Mouse (Mus musculus) hindbrain, embryonic 11.5 days (tissue): Measurements from ENCODE around the gene 4930447C04Rik. TPM values are rescaled to one million over a fixed set of nuclear protein-coding genes. Genes with fewer than 3 reads are reported as not detected.

ENCODE experiments used
- ATAC-seq: fragments of 200-750 bp; cut with Nextera tagmentation; 2 replicates; pipeline ENCODE4 v1.8.0; 2017; ENCODE audit warnings: mild to moderate bottlenecking, moderate TSS enrichment, moderate library complexity; ENCODE audit not compliant: low FRiP score
- DNase-seq: peaks from one replicate; pipeline ENCODE4 v3.0.0-alpha.2; 2015; ENCODE audit warnings: low spot score
- H3K27ac ChIP-seq: fragments of 300-500 bp; sonication (generic); 2 replicates; pipeline ENCODE4 v1.5.1; 2014; ENCODE audit warnings: mild to moderate bottlenecking, low read depth, low read length
- H3K27me3 ChIP-seq: fragments of 300-500 bp; sonication (generic); 2 replicates; pipeline ENCODE4 v1.6.1; 2014; ENCODE audit warnings: mild to moderate bottlenecking, low read length, moderate library complexity, mixed read lengths; ENCODE audit not compliant: control insufficient read depth, insufficient read depth
- H3K36me3 ChIP-seq: fragments of 300-500 bp; sonication (generic); 2 replicates; pipeline ENCODE4 v1.6.1; 2014; ENCODE audit warnings: mild to moderate bottlenecking, low read length, moderate library complexity, mixed read lengths; ENCODE audit not compliant: control insufficient read depth, insufficient read depth
- H3K4me1 ChIP-seq: fragments of 300-500 bp; sonication (generic); replicated peaks from 2 replicates; pipeline ENCODE4 v1.6.1; 2014; ENCODE audit warnings: low read length, mixed read lengths; ENCODE audit not compliant: control insufficient read depth, insufficient read depth
- H3K4me2 ChIP-seq: fragments of 300-500 bp; sonication (generic); replicated peaks from 2 replicates; pipeline ENCODE4 v1.6.1; 2014; ENCODE audit warnings: mild to moderate bottlenecking, low read depth, low read length
- H3K4me3 ChIP-seq: fragments of 300-500 bp; sonication (generic); 2 replicates; pipeline ENCODE4 v1.5.1; 2014; ENCODE audit warnings: low read depth, low read length
- H3K9ac ChIP-seq: fragments of 300-500 bp; sonication (generic); 2 replicates; pipeline ENCODE4 v1.6.1; 2014; ENCODE audit warnings: low read depth, low read length
- H3K9me3 ChIP-seq: fragments of 300-500 bp; sonication (generic); 2 replicates; pipeline ENCODE4 v1.6.1; 2016; ENCODE audit warnings: low read length; ENCODE audit not compliant: control insufficient read depth
- WGBS: fragments of 180-500 bp; shearing (Covaris S2); extraction: QIAGEN DNeasy Blood & Tissue Kit; methylation state at CpG from one replicate; pipeline ENCODE4 v1.1.7; 2014; 5-methylcytosine and 5-hydroxymethylcytosine counted together
- polyA plus RNA-seq: library from polyadenylated mRNA; unstranded; fragments of >200 nt; fragmentation: Nextera tagmentation; extraction: Ambion mirVana; gene quantifications from 2 replicates; pipeline ENCODE4 v1.2.1, GENCODE M21; 2014

Gene 4930447C04Rik
- polyA plus RNA-seq, 1 experiment from 2014 or later = 2.1 TPM

DNA sequence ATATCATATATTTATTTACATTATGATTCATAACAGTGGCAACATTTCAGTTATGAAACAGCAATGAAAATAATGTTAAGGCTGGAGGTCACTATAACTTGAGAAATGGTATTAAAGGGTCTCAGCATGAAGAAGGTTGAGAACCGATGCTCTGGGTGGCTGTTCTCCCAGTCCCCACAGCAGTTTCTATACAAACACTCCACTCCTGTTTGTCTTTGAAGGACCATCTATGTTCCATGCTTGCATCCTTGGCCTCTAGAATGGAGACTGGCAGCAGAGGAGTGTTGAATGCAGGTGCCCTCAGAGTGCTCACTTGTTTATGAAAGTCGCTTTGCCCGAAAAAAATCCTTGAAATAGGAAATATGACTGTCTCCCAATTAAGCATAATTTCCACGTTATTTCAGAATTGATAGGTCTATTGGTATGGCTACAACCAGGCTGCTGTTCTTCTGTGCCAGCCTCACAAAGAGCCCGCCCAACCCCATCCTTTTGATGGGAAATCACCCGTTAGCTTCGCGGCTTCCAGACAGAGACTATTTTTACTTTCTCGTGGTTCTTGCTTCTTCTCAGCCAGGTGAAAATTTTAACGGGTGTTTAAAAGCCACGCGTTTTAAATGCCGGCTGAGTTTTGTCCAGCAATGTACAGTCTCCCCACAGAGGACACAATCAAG lies 87.0 kb downstream of the 4930447C04Rik start:
- H3K9me3 ChIP-seq = no peaks in the 10 kb centered on the region
- WGBS = 31% methylated on average over 13 of the region's 13 CpGs
- no peaks in the 10 kb centered on the region; the same call in 1 of the 2 replicates for H3K4me1 ChIP-seq
- no peak overlapping the region for H3K4me3 ChIP-seq
- ATAC-seq = no peak
- no peak overlapping the region for H3K9ac ChIP-seq
- DNase-seq = peak; percentile 37
- H3K4me2 ChIP-seq = no peak overlapping the region
- no peaks in the 10 kb centered on the region for H3K36me3 ChIP-seq
- no peak overlapping the region for H3K27ac ChIP-seq
- H3K27me3 ChIP-seq = peaks cover 85% of the 10 kb centered on the region

DNA sequence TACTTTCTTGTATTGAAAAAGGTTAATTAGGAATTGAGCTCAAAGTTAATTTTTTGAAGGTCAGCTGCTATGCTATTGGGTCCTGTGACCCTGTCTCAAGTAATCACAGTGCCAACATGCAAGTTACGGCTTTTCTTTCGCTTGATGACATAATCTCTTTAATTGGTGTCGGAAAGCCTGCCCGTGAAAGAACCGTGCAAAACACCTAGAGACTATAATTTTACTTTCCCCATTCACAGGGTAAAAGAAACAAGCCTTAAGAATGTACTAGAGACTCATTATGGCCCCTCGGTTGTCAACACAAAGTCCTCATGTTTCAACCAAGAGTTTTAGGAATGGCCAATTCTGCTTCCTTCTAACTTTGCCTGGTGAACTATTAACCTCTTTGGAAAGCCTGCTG lies 88.3 kb downstream of the 4930447C04Rik start:
- H3K9me3 ChIP-seq = no peaks in the 10 kb centered on the region
- H3K9ac ChIP-seq = no peak overlapping the region
- H3K4me3 ChIP-seq = no peak overlapping the region
- H3K27ac ChIP-seq = no peak overlapping the region
- no peaks in the 10 kb centered on the region; the same call in 1 of the 2 replicates for H3K4me1 ChIP-seq
- H3K27me3 ChIP-seq = peaks cover 89% of the 10 kb centered on the region
- H3K36me3 ChIP-seq = no peaks in the 10 kb centered on the region
- H3K4me2 ChIP-seq = no peak overlapping the region
- 47% methylated on average over 6 of the region's 6 CpGs for WGBS
- DNase-seq = no peak
- ATAC-seq = no peak

DNA sequence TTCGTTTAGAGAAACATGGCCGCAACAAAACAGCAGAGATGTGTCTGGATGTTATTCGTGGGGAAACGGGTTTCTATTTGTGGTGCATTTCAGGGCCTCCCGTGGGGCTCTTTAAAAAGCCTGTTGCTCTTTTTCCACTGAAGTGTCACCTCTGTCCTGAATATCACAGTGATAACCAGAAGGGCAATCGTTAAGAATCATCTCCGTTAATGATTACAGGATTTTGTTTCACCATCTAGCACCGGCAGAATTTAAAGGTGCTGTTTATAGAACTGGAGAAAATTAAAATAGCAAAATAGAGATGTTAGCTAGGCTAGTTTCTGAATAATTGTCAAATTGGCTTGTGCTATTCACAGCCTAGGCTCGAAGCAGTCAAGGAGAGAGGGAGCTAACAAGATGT lies 90.4 kb downstream of the 4930447C04Rik start:
- H3K9ac ChIP-seq = no peak overlapping the region
- no peaks in the 10 kb centered on the region for H3K36me3 ChIP-seq
- WGBS = 72% methylated on average over 9 of the region's 9 CpGs
- ATAC-seq = no peak
- DNase-seq = no peak
- no peak overlapping the region for H3K27ac ChIP-seq
- H3K4me1 ChIP-seq = no peaks in the 10 kb centered on the region; the same call in 1 of the 2 replicates
- no peak overlapping the region for H3K4me3 ChIP-seq
- no peak overlapping the region for H3K4me2 ChIP-seq
- peaks cover 84% of the 10 kb centered on the region for H3K27me3 ChIP-seq
- no peaks in the 10 kb centered on the region for H3K9me3 ChIP-seq

DNA sequence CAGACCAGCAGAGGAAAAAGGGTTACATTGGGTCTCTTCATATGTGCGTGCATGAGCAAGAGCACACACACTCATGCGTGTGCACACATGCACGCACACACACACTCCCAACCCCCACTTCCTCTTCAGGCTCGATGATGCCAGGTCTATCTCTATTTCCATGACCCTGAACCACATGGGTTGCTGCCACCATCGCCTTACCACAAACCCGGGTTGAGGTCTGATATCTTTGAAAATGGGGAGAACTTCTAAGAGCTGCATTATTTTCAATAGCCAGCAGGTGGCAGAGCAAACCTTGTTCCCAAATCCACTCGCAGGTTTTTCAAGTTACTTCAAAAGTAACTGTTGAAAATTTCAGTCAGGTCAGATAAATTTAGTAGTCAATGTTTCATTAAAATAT lies 92.8 kb downstream of the 4930447C04Rik start:
- no peak for ATAC-seq
- no peak overlapping the region for H3K9ac ChIP-seq
- peak; percentile 76 for DNase-seq
- no peak overlapping the region for H3K4me2 ChIP-seq
- H3K27me3 ChIP-seq = peaks cover 61% of the 10 kb centered on the region
- WGBS = 26% methylated on average over 7 of the region's 7 CpGs
- no peaks in the 10 kb centered on the region for H3K36me3 ChIP-seq
- no peak overlapping the region for H3K4me3 ChIP-seq
- H3K4me1 ChIP-seq = no peaks in the 10 kb centered on the region
- H3K9me3 ChIP-seq = no peaks in the 10 kb centered on the region
- H3K27ac ChIP-seq = no peak overlapping the region

DNA sequence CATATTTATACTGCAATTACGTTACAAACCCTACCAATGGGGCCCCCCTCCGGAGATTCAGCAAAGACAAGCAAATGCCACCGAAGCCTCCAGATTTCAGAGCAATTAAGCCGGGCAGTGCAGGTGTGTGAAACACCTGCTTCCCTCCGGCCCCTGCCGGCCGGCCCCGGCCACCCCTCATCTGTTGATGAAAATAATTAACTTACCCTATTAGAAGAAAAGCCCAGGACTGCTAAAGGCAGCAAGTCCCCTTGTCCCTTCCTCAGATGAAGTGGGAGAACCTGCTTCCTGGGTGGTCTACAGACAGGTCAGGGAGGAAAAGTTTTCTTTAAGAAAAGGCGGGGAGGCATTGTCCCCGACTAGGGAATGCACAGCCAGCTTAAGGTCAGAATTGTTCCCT lies 94.6 kb downstream of the 4930447C04Rik start:
- WGBS = 32% methylated on average over 10 of the region's 10 CpGs
- Histone ChIP-seq H3K4me3 (no peak overlapping the region), H3K27me3 (peaks cover 50% of the 10 kb centered on the region), H3K9me3 (no peaks in the 10 kb centered on the region), H3K4me1 (no peaks in the 10 kb centered on the region), H3K4me2 (no peak overlapping the region), H3K36me3 (no peaks in the 10 kb centered on the region), H3K9ac (no peak overlapping the region), H3K27ac (no peak overlapping the region)
- no peak for DNase-seq
- no peak for ATAC-seq

DNA sequence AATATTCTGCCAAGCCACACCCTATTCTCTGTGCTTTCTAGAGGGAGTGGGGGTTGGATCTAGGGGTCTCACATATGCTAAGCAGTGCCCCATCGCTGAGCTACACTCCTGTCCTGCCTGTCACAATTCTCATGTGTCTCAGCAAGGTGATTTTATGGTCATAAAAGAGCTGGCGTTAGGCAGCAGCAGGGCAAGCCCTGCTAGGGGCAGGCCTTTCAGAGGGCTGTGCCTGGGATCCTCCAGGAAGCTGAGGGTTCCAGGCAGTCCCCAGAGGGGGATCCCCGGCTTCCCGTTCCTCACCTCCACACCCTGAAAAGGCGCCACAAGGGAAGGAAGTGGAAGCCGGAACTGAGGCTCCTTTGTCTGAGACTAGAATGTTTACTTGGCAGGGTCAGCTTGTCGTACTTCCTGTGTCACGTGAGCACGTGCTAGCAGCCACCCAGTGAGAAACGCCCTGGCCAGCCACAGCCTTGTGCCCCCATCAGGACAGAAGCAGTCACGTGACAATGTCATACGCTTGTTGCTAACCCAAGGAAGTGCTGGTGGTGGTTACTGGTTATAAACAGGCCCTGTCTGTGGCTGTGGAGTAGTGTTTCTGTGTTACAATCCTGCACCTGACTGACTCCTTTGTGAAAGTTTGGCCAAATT lies 96.5 kb downstream of the 4930447C04Rik start:
- H3K9ac ChIP-seq = 0 out of 2 replicates have a peak overlapping the region, but pooled peaks have one; percentile 35
- H3K9me3 ChIP-seq = no peaks in the 10 kb centered on the region
- ATAC-seq = peak; percentile 76
- no peaks in the 10 kb centered on the region for H3K4me1 ChIP-seq
- no peaks in the 10 kb centered on the region for H3K36me3 ChIP-seq
- H3K27ac ChIP-seq = no peak overlapping the region
- peak; percentile 63 for DNase-seq
- peak overlapping the region; percentile 8 for H3K4me2 ChIP-seq
- H3K4me3 ChIP-seq = peak overlapping the region; percentile 11; the same call in 1 of the 2 replicates
- WGBS = 23% methylated on average over 12 of the region's 12 CpGs
- peaks cover 31% of the 10 kb centered on the region for H3K27me3 ChIP-seq

DNA sequence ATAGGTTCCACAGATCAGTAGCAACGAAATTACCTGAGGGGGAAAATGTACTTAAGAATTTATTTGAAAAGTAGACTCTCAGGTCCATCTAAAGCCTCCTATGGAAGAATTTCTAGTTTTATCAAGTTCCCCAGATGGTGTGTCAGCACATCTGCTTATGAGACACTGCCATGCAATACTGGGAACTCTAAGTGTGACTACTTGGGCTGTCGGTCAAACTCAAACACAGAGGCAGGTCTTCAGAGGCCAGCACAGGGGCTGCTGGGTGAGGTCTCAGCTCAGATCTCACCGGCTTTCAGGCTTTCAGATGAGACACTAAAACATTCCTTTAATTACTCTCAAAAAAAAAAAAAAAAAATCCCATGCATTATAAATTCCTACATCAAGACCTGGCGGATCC lies 97.0 kb downstream of the 4930447C04Rik start:
- ATAC-seq (no peak), DNase-seq (no peak)
- peaks cover 27% of the 10 kb centered on the region for H3K27me3 ChIP-seq
- H3K4me1 ChIP-seq = no peaks in the 10 kb centered on the region
- no peak overlapping the region for H3K4me3 ChIP-seq
- peak overlapping the region; percentile 8; the same call in 1 of the 2 replicates for H3K4me2 ChIP-seq
- H3K27ac ChIP-seq = no peak overlapping the region
- 91% methylated on average over 4 of the region's 4 CpGs for WGBS
- no peaks in the 10 kb centered on the region for H3K9me3 ChIP-seq
- 0 out of 2 replicates have a peak overlapping the region, but pooled peaks have one; percentile 35 for H3K9ac ChIP-seq
- H3K36me3 ChIP-seq = no peaks in the 10 kb centered on the region

DNA sequence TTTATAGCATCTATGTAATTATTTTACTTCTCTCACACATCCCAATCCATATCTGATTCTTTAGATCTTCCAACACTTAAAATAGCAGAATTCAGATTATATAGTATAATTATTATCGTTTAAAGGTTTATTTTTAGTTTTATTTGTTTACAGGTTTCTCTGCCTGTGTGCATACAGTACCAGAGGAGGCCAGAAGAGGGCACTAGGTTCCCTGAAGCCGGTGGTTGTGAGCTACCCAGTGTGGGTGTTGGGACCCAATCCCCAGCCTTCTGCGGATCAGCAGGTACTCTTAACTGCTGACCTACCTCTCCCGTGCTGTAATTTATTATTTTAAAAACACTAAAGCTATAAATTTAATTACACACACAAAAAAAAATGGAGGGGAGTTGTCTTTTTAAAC lies 97.4 kb downstream of the 4930447C04Rik start:
- no peak overlapping the region for H3K4me3 ChIP-seq
- no peak overlapping the region for H3K27ac ChIP-seq
- ATAC-seq (no peak), DNase-seq (no peak)
- H3K9ac ChIP-seq = no peak overlapping the region
- no peak overlapping the region for H3K4me2 ChIP-seq
- H3K9me3 ChIP-seq = no peaks in the 10 kb centered on the region
- H3K27me3 ChIP-seq = peaks cover 23% of the 10 kb centered on the region
- WGBS = 85% methylated on average over 4 of the region's 4 CpGs
- H3K36me3 ChIP-seq = no peaks in the 10 kb centered on the region
- H3K4me1 ChIP-seq = no peaks in the 10 kb centered on the region

DNA sequence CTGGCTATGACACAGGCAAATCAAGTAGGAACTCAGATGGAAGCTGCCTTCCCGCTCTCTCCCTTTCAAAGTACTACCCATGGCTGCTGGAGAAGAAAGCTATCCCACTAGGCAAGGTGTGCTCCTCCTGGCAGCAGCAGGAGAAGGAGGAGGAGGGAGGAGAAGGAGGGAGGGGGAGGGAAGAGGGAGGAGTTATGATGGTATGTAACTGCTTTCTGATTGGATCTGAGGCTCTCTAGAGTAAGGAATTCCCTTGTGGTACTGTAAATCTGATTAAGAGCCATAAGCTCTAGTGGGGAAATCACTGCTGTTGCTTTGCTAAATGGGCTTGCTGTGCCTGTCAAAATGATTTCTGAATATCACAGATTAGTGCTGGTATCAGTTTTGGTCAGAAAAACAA lies 99.1 kb downstream of the 4930447C04Rik start:
- Histone ChIP-seq H3K4me3 (no peak overlapping the region), H3K27ac (no peak overlapping the region), H3K9me3 (no peaks in the 10 kb centered on the region), H3K4me1 (no peaks in the 10 kb centered on the region), H3K27me3 (peaks cover 11% of the 10 kb centered on the region), H3K9ac (no peak overlapping the region), H3K4me2 (no peak overlapping the region), H3K36me3 (no peaks in the 10 kb centered on the region)
- DNase-seq (no peak), ATAC-seq (no peak)
- 89% methylated on average over 1 of the region's 1 CpGs for WGBS
